Mouse (Mus musculus): ENCODE measurements around the gene Bsx.

Gene Bsx

DNA sequence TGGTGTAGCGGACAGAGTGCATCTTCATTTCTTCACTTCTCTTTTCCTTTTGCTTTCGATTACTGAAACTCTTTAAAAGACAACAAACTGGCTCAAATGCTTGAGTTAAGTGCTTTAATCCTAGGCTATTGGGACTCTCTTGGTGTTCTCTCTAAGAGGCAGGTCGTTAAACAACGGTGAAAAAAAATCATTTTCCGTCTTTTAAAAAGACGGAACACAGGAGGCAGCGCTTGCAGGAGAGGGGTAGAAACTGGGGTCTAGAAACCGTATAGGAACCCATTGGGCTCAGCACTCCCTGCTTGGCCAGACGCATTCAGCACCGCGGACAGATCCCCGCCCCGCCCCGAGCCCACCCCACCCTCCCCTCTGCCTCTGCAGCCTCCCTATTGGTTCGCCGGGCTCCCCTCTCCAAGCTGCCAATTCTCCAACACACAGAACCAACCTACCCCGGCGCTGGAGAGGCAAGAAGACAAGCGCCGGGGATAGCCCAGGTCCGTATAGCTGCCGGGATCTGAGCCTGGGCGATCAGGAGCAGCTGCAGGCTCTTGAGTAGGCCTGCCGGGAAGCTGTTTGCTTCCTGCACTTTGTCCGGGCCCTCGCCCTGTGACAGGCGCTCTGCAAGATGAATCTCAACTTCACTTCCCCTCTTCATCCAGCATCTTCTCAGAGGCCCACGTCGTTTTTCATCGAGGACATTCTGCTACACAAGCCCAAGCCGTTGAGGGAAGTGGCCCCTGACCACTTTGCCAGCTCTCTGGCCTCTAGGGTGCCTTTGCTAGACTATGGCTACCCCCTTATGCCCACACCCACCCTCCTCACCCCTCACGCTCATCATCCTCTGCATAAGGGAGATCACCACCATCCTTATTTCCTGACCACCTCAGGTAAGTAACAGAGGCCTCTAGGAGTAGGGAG is at the start of gene Bsx:
TSS of gene Bsx (plus strand) at position 572 of the 915 bp plus-strand sequence.
- DNase-seq = peak; percentile 86

DNA sequence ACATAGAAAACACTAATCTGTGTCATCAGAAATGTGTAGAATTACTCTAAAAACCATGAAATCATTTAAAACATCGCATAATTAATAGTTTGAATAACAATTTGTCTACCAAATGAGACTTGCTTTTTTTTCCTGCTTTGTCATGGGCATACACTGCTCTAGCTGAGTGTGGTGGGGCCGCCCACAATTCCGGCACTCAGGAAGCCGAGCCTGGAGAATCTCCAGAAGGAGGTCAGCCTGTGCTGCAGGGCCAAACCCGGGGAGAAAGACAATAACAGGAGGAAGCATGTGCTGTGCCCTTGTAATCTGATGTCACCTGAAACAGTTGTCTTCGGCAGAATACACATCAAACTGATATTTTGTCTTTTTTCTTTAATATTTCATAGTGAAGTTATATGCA is 48.3 kb upstream of the Bsx start:
- DNase-seq = peak; percentile 51

DNA sequence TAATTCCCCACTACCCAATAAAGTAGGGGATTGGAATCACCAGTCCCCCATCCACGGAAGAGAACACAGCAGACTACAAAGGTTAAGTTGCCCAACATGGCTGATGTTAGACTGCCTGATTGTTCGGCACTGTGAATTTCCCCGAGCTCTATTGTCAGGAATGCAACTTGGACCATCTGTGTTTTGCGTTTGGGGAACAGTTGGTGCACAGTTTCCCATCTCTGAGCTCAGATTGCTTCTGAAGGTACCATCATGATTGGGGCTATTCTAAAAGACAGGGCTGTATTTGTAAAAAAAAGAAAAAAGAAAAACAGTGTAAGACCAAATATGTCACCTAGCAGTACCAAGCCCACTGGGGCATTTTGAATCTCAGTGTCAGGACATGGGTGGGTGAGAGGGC is 46.6 kb upstream of the Bsx start:
- no peak for DNase-seq

DNA sequence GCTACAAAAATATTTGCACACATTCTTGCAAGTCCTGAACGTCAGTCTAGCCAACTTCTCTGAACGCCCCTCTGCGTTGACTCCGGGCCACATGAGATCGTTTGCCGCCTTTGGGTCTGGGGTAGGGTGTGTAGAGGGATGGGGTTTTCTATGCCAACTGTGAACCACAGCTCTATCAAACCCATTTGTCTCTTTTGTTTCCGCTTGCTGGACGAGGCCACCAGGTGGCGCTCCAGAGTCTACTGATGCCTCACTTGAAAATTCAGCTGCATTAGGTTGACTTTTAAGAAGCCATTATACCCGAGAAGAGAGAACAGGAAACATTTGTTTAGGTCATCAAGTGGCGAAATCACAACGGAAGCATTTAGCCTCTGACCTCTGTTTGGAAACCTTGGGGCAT is 39.4 kb upstream of the Bsx start:
- DNase-seq = peak; percentile 90

DNA sequence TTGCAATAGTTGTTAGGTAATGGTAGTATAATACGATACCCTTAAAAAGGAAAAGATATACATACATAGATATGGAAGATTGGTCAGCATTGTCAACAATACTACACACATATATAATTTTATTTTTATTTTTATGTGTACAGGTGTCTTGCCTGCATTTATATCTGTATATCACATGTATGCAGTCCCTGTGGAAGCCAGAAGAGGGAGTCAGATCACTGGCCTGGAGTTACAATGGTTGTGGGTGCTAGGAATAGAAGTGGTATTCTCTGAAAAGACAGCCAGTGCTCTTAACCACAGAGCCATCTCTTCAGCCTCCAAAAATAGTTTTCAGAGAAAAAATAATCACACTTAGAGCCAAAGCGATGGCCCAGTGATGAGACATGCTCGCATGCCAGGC is 37.2 kb upstream of the Bsx start:
- DNase-seq = no peak

DNA sequence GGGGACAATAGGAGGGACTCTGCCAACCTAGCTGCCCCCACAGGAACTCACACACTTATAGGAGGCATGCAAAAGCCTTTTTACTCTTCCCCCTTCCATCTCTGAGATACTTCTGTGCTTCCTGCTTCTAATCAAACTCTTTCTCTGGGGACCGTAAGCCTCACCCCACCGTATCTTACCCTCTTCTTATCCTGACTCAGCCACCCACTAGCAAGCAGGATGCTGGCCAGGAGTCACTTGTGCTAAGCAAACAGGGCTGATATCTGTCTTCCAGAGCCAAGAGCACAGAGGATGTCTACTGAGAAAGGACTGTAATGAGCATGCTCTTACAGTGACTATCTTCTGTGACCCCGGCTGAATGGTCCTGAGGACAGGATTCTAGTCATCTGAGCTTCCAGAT is 34.3 kb upstream of the Bsx start:
- no peak for DNase-seq

DNA sequence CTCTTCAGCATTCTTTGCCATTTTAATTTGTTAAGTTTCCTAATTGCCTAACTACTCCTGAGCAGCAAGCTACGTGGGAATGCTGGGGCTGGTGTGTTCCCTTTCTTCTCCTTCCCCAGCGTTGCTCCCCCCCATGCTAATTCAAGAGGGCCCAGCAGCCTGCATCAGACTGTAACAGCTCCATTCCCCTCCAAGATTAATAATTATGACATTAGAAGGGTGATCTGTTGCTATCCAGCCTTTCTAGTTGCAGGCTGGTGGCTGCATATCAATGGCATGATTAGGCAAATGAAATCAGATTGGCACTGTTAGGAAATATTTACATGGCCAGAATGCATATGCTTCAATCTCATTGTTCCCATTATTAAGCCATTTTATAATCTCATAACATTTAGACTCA is 22.4 kb upstream of the Bsx start:
- no peak for DNase-seq

DNA sequence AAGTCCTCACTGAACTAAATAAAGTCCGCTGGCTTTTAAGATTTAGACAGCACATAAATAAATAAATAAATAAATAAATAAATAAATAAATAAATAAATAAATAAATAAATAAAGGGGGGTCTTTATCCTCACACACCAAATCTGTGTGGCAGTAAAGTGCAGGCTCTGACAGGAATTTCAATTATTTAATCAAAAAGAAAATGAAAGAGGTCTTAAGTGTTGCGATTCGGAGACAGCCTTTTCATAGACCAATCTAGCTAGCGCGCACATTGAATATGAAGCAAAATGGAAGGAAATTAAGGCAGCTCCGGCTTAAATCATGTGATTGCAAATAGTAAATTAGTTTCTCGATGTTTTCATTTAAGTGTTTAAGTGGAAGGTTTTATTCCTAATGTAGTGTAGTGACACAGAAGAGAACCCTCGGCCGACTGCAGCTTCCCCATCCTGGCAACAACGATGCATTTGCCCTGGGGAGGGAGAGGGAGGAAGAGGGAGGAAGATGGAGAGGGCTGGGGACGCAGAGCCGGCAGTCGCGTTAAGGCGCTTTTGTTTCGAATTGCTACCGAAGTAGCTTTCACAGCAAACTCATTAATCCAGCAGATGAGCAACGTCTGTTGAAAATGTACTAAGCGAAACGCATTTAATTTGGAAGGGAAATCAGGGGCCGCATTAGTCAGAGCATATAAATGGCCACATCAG is 15.3 kb upstream of the Bsx start:
- no peak for DNase-seq

DNA sequence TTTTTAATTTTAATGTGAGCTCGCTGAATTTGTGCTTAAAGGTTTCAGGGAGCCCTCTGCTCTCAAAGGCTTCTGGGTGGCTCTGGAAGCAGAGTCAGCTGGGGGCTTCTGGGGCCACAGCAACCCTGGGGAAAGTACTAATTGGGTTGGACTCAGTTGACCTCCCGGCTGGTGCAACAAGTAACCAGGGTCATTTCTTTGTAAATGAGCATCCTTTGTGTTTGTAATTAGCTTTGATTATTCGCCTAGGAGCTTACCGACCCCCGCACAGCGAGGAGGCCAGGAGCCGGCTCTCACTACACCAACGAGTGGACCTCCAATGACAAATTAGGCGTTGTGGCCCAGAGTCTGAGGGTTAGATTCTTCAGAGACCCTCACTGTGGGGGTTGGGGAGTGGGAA is 14.7 kb upstream of the Bsx start:
- DNase-seq = no peak

DNA sequence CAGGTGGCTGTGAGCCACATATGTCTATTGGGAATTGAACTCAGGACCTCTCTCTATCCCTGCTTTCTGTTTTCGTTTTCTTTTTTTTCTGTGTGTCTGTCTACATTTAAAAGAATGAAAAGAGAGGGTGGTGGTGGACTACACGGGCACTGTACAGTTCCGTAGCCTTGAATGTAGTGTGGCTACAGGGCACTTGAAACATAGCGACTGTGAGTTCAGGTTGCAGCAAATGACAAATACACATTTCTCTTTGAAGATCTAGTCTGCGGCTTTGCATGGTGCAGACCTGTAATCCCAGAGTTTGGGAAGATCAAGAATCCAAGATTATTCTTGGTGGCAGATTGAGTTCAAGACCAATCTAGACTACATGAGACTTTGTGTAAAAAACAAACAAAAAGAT is 3.6 kb upstream of the Bsx start:
- no peak for DNase-seq

DNA sequence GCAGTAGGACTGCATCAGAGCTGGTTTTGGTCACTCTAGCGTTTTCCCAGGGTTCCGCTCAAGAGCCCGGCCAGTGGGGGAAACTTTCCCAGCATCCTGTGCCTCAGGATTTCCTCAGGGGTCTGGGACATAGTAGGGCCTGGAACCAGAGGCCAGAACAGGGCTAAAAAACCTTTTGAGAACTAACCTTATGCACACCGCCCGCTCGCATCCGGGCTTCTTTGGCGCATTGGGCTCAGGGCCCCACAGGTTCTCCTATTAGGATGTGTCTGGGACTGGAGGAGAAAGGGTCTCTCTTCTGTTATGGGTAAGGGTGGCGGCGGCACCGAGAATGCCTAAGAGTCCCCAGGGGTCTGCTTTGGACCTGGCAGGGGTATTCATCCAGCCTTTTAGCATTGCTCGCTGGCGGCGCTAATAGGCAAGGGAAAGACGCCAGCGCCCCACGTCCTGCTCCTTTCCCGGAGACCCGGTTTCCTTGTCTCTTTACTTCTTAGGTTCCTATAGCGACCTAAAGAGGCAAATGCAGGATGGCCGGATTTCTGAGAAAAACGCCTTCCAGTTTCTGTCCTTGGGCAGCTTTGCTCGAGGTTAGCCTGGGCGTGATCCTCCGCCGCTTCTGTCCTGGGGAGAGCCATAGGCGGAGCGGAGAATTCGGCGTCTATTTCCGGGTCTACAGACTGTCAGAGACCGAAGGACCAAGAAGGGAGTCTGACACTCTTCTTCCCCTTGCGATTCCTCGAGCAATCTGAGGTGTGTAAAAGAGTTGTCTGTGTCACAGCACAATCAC is 2.4 kb upstream of the Bsx start:
- DNase-seq = no peak

DNA sequence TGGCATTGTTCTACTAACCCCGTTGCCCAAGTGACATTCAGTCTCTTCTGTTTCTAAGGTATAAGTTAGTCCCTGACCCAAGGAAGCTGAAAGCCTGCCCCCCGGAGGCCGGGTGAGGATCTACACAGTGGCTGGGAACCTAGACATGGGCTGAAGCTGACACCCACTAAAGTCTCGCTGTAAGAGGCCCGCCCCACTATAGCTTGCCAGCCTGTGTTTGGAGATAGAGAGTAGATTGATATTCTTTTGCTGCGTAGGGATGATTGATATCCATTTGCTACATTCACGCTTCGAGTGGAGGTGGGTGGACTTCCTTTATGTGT is 1.8 kb upstream of the Bsx start:
- no peak for DNase-seq

DNA sequence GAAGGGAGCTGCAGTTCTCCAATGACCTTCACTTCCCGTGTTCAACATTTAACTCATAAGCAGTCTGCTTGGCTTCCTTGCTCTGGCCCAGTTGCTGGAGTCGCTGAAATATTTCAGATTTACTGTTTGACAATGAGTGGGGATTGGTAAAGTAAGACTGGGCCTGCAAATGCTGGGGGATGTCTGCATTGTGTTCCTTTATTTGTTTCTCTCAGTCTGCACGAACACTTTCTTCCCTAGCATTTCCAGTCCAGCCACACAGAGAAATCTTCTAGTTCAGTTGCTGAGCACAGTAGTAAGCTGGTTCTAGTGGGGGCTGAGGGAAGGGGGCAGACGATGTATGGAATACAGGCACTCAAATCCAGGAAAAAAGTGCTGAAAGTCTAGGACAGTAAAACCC is 1.0 kb downstream of the Bsx start:
- DNase-seq = no peak

DNA sequence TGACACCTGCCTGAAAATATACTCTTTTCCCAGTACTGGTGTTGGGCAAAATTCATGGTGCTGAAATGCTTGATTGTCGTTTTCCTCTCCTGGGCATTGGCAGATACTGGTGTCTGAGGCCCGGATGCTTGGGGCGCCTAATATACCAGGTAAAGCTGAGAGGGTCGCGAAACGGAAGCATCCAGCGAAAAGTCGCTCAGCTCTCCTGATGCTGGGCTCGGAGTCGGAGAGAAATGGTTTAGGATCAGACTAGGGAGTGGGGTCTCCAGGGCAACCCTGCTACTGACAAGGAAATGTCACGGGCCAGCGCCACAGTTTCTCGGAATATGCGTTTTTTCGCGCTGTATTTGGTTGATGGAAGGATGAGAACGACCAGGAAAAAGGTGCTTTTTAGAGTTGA is 1.5 kb downstream of the Bsx start:
- DNase-seq = no peak

DNA sequence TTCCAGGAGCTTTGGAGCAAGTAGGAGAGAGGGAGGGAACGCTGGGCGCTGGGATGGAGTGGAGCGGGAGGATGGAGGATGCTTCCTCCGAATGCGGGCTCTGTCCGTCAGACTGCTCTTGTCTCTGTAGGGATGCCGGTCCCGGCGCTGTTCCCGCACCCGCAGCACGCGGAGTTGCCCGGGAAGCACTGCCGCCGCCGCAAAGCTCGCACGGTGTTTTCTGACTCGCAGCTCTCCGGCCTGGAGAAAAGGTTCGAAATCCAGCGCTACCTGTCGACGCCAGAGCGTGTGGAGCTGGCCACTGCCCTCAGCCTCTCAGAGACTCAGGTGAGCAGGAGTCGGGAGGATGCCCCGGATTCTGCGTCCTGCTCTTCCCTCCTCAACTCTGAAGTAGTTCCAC is 2.2 kb downstream of the Bsx start:
- no peak for DNase-seq

DNA sequence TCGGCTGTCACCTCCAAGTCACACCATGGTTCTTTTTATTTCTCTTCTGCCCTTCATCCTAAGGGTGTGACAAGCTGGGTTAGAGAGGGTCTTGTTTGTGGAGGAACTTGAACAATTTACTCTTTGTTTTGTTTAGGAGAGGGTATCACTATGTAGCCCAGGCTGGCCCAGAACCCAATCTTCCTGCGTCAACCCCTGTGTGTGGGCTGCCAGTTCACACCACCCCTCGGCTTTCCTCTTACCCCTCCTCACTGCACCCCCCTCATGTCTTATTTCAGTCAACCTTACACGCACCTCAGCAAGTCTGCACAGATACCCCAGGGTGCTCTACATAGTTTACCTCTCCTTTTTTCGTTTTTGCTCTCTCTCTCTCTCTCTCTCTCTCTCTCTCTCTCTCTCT is 2.8 kb downstream of the Bsx start:
- no peak for DNase-seq

DNA sequence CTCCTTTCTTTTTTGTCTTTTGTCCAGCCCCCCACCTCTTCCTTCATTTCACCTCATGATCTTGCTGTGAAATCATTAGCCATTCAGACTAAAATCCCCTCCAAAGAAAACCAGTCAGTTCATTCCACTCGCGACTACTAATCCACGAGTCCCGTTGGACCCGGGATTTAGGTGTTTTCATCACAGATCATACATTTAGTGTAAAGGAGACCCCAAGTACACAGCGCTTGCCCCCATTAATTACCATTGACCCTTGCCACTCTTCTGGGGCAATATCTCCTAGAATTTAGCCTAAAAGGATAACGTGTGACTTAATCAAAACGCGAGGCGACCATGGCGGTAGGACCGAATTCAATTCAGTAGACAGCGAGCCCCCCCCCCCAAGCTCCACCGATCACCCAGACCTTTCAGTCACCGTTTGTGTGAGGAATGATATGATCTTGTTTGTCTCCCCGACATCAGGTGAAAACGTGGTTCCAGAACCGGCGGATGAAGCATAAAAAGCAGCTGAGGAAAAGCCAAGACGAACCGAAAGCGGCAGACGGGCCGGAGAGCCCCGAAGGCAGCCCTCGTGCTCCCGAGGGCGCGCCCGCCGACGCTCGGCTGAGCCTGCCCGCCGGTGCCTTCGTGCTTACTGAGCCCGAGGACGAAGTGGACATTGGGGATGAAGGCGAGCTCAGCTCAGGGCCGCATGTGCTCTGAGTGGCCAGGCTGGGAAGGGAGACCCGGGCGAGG is 3.4 kb downstream of the Bsx start:
- no peak for DNase-seq

DNA sequence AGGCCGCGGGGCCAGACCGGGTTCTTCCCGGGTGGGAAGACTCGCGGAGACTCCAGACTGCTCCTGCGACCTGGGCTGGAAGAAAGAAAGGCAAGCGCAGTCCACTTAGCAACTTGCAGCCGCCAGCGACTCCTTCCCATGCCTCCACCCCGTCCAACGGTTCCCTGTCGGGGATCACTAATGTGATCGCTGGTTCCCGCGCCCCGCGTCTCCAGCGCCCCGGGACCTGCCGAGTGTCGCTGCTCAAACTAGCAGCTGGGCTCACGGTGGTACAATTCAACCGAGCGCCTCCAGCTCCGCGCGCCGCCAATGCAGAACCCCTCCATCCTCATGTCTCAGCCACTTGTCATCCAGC is 3.9 kb downstream of the Bsx start:
- DNase-seq = no peak

DNA sequence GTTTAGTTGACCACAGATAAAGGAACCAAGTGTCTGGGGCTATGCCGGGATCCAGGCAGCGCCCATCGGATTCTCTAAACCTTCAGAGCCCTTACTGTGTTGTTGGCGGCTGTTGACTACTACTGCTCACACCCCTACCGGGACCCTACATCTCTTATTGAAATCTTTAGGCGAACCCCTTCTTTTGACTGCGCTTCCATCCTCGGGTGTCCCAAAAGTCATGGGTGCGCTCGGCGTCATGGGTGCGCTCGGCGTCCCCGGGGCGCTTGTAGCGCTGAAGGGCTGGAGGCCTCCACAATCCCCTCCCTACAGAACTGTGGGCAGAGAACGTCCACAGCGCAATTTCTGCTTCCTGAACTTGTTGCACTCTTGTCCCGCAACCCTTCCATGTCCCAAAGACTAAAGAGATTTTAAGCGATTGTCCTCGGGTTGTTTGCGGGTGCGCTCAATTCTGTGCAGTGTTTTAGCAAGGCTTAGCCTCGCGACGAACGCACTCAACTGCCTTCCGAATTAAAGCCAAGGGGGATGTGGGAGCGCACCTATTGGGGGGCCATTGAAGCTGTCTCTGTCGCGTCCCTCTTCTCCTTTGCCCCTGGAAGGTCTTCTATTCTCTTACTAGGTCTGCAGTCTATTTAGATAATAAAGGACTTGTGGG is 4.5 kb downstream of the Bsx start:
- no peak for DNase-seq

DNA sequence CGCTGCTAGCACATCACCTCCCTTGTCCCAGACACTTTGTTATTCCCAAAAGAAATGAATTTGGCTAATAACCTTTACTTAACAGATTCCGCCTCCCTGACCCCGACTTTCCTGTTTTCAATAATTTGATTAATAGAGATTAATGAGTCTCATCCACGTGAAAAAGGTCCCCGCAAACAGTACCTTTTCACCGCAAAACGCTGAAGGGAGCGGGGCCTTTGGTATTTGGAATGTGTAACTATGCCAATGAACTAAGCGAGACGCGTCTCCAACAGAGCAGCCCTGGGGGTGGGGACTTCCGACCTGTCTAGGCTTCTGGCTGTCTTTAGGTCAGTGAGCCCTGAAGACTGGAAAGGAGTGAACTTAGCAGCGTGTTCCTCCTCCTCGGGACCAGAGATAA is 5.1 kb downstream of the Bsx start:
- DNase-seq = no peak

DNA sequence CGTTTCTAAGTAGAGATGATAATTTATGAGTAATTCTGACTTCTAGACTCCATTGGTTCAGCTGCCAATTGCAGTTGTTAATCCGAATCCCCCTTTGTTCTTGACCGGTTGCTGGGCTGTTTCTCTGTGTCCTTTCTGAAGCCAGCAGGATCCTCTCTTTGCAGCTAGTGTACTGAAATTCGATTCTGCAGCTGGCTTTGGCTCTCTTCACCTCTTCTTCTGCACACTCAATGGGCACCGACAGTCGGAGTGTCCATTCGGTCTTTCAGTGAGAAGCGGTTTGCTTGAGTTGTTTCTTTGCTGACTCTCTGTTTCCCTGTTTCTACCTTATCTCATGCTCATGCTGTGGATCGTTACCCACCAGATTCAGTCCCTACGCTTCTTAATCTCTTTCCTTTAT is 11.7 kb downstream of the Bsx start:
- DNase-seq = no peak

DNA sequence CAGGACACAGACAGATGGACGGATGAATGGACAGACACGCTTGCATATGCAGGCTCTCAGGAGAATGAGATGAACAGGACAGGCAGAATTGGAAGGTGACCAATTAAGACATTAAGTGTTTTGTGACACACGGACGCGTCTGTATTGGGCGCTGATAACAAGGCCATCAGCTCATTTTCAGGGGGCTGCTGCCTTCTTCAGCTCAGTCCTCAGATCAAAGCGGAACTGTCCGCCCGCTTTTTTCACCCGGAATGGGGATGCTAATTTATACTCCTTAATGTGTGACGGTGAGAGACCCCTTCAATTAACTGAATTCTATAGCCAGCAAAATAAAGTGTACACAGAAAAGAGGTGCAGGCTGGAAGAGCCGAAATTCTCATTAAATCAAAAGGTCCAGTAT is 15.5 kb downstream of the Bsx start:
- DNase-seq = no peak

DNA sequence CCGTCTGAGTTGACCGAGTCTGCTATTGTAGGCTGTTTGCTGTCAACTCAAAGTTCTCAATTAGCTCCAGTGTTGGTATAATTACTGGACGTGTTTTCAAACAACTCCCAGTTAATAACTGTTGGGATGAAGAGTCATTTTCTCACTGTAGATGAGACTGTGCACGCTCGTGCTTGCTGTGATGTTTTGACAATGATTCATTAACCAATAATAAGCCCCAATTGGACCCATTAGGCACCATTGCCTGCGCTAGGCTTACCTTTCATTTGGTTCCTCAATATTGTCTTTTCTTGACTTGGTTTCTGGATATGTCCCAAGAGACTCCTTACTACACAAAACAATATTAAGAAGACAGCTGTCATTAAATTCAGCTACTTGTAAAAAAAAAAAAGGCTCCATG is 18.5 kb downstream of the Bsx start:
- DNase-seq = no peak

All from kidney, postnatal 10 days (tissue).